Mouse (Mus musculus): ENCODE results near the gene Pdilt.

DNA sequence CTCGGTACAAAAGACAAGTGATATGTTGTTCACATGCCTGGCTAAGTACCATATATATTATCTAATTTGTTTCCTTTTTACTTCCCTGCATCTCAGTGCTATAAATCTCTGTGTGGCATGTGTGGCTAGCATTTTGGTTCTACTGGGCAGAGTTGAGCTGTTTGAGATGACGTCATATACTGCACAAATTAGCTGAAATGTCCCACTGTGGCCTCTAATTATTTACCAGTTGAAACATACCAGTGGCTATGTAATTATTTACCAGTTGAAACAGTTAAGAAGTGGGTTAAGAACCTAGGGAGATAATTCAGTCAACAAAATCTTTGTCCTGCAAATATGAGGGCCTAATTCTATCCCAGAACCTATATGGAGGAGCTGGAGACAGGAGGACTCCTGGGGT lies 4.3 kb upstream of the Pdilt start:
- TF ChIP-seq CTCF (IDR thresholded peaks at IDR 0.05; ENCODE audit: low read depth) = no peak
- no peak for TF ChIP-seq EP300 (IDR thresholded peaks at IDR 0.05; ENCODE audit: low read depth)

Measured in liver, embryonic 14.5 days (tissue).